Mouse (Mus musculus): ENCODE data around the gene Sdr42e1. TPM values are rescaled to one million over a fixed set of nuclear protein-coding genes. Genes with fewer than 3 reads are reported as not detected.

Sdr42e1 gene
- total and polyA plus RNA-seq, 3 experiments, result 2.3 to 4.1 (median 3.1) TPM

- Histone ChIP-seq H3K27me3 (replicated peaks) (no peaks in the 10 kb centered on the region), H3K27ac (ENCODE audit: insufficient read depth, low read depth) (no peak overlapping the region), H3K9me3 (replicated peaks; ENCODE audit: low read length) (no peaks in the 10 kb centered on the region), H3K36me3 (replicated peaks in 1 of 2; ENCODE audit: control insufficient read depth in 1 of 2, insufficient read depth in 1 of 2, low read length in 1 of 2) (peaks cover 0 to 2% of the 10 kb centered on the region in 2 experiments), H3K4me3 (replicated peaks in 1 of 3; ENCODE audit: low read depth in 2 of 3, low read length in 2 of 3, poor library complexity in 1 of 3) (no peak overlapping the region), H3K79me2 (replicated peaks; ENCODE audit: control insufficient read depth, extremely low read depth, insufficient read depth, poor library complexity, severe bottlenecking) (no peaks in the 10 kb centered on the region), H3K9ac (ENCODE audit: insufficient read depth, low read depth) (no peak overlapping the region), H3K4me1 (ENCODE audit: control insufficient read depth in 1 of 2, insufficient read depth in 2 of 2) (peaks cover 6 to 11% of the 10 kb centered on the region in 2 experiments; a peak in 3 of 4 replicates), H3K4me2 (ENCODE audit: insufficient read depth, low read depth, poor library complexity, severe bottlenecking) (peak overlapping the region; percentile 81)
- dilution Hi-C loops (cut with MboI; ENCODE audit: extremely low pct_ligation_motif_present, extremely low pct_unique_long_range_greater_than_20kb, low sequenced_read_pairs), result no loop called here
- TF ChIP-seq MYC (IDR thresholded peaks at IDR 0.05; ENCODE audit: low read depth, low read length), result no peak
- TF ChIP-seq USF2 (conservative IDR thresholded peaks at IDR 0.05; ENCODE audit: low read depth, low read length), result no peak
- no peak for TF ChIP-seq RAD21 (IDR thresholded peaks at IDR 0.05; ENCODE audit: low read depth, low read length)
- TF ChIP-seq ZC3H11A (IDR thresholded peaks at IDR 0.05; ENCODE audit: low read depth, low read length), result no peak
- TF ChIP-seq UBTF (IDR thresholded peaks at IDR 0.05; ENCODE audit: low read depth, low read length), result no peak
- no peak for TF ChIP-seq CHD1 (IDR thresholded peaks at IDR 0.05; ENCODE audit: low read depth, low read length)
- no peak for TF ChIP-seq PAX5 (IDR thresholded peaks at IDR 0.05; ENCODE audit: low read length)
- TF ChIP-seq JUND (conservative IDR thresholded peaks at IDR 0.05; ENCODE audit: low read depth, low read length), result no peak
- no peak for TF ChIP-seq JUN (IDR thresholded peaks at IDR 0.05; ENCODE audit: insufficient read depth, low read depth, low read length)
- no peak for TF ChIP-seq ETS1 (conservative IDR thresholded peaks at IDR 0.05; ENCODE audit: low read depth, low read length)
- no peak for TF ChIP-seq MAX (IDR thresholded peaks at IDR 0.05; ENCODE audit: low read length)
- in situ Hi-C loops (cut with MboI; ENCODE audit: low pct_ligation_motif_present, low pct_unique_long_range_greater_than_20kb, low sequenced_read_pairs), result no loop called here
- no peak for DNase-seq (ENCODE audit: extremely low read depth)
These were observed 931 bp downstream of the Sdr42e1 start for GRCm38 (mm10) chr8:117672558-117672957.

GRCm38 (mm10) chr8:117670461-117670860, 3.0 kb downstream of the Sdr42e1 start:
- no peak for TF ChIP-seq MXI1 (IDR thresholded peaks at IDR 0.05; ENCODE audit: low read depth, low read length)
- no peak for TF ChIP-seq MEF2A (IDR thresholded peaks at IDR 0.05; ENCODE audit: borderline replicate concordance, low read depth, low read length)
- TF ChIP-seq USF2 (conservative IDR thresholded peaks at IDR 0.05; ENCODE audit: low read depth, low read length), result no peak
- TF ChIP-seq NRF1 (IDR thresholded peaks at IDR 0.05; ENCODE audit: low read depth, low read length), result no peak
- no peak for TF ChIP-seq SMC3 (IDR thresholded peaks at IDR 0.05; ENCODE audit: low read depth, low read length)
- TF ChIP-seq CHD2 (IDR thresholded peaks at IDR 0.05; ENCODE audit: low read length), result no peak
- TF ChIP-seq GABPA (IDR thresholded peaks at IDR 0.05; ENCODE audit: insufficient replicate concordance, low read depth, low read length), result no peak
- no peak for TF ChIP-seq POLR2A (IDR thresholded peaks at IDR 0.05; ENCODE audit: low read depth, low read length)
- no peak for TF ChIP-seq ETS1 (conservative IDR thresholded peaks at IDR 0.05; ENCODE audit: low read depth, low read length)
- no peak for TF ChIP-seq MAFK (IDR thresholded peaks at IDR 0.05; ENCODE audit: insufficient replicate concordance, low read length)
- no peak for TF ChIP-seq MAZ (IDR thresholded peaks at IDR 0.05; ENCODE audit: low read depth, low read length)
- no peak for TF ChIP-seq ZC3H11A (IDR thresholded peaks at IDR 0.05; ENCODE audit: low read depth, low read length)
- no peak for TF ChIP-seq NELFE (IDR thresholded peaks at IDR 0.05; ENCODE audit: low read depth, low read length)
- no peak for TF ChIP-seq EP300 (IDR thresholded peaks at IDR 0.05; ENCODE audit: low read length)
- no peak for TF ChIP-seq MAX (IDR thresholded peaks at IDR 0.05; ENCODE audit: low read length)
- TF ChIP-seq POLR2AphosphoS2 (IDR thresholded peaks at IDR 0.05; ENCODE audit: low read depth, low read length), result no peak
- no peak for TF ChIP-seq ZKSCAN1 (IDR thresholded peaks at IDR 0.05; ENCODE audit: borderline replicate concordance, low read depth, low read length)
- TF ChIP-seq TCF12 (IDR thresholded peaks at IDR 0.05; ENCODE audit: low read depth, low read length), result no peak

More at GRCm38 (mm10) chr8:117670461-117670860, 3.0 kb downstream of the Sdr42e1 start:
- H3K36me3 ChIP-seq (replicated peaks in 1 of 2; ENCODE audit: control insufficient read depth in 1 of 2, insufficient read depth in 1 of 2, low read length in 1 of 2), result peaks cover 0 to 2% of the 10 kb centered on the region in 2 experiments
- in situ Hi-C loops (cut with MboI; ENCODE audit: low pct_ligation_motif_present, low pct_unique_long_range_greater_than_20kb, low sequenced_read_pairs) (no loop called here), dilution Hi-C loops (cut with MboI; ENCODE audit: extremely low pct_ligation_motif_present, extremely low pct_unique_long_range_greater_than_20kb, low sequenced_read_pairs) (no loop called here)
- H3K79me2 ChIP-seq (replicated peaks; ENCODE audit: control insufficient read depth, extremely low read depth, insufficient read depth, poor library complexity, severe bottlenecking), result no peaks in the 10 kb centered on the region
- H3K9ac ChIP-seq (ENCODE audit: insufficient read depth, low read depth), result no peak overlapping the region
- no peaks in the 10 kb centered on the region for H3K27me3 ChIP-seq (replicated peaks)
- no peaks in the 10 kb centered on the region for H3K9me3 ChIP-seq (replicated peaks; ENCODE audit: low read length)
- DNase-seq (ENCODE audit: extremely low read depth), result no peak
- peaks cover 6 to 11% of the 10 kb centered on the region in 2 experiments; a peak in 3 of 4 replicates for H3K4me1 ChIP-seq (ENCODE audit: control insufficient read depth in 1 of 2, insufficient read depth in 2 of 2)
- H3K4me3 ChIP-seq (replicated peaks in 1 of 3; ENCODE audit: low read depth in 2 of 3, low read length in 2 of 3, poor library complexity in 1 of 3), result no peak overlapping the region
- no peak overlapping the region for H3K27ac ChIP-seq (ENCODE audit: insufficient read depth, low read depth)
- no peak overlapping the region for H3K4me2 ChIP-seq (ENCODE audit: insufficient read depth, low read depth, poor library complexity, severe bottlenecking)

All from CH12.LX (cell line).